Mouse (Mus musculus): ENCODE results near the gene Slc22a3. TPM values are rescaled to one million over a fixed set of nuclear protein-coding genes. Genes with fewer than 3 reads are reported as not detected.

Gene Slc22a3
- polyA plus RNA-seq (2011; ENCODE audit: insufficient read length, low read depth, missing spikeins): not detected in 2 replicates

- no peak within 1 kb of the TSS for H3K27ac ChIP-seq (ENCODE audit: insufficient read depth, low read length)
- H3K4me3 ChIP-seq (ENCODE audit: insufficient read depth, low read length): no peak within 1 kb of the TSS
- TF ChIP-seq CTCF (IDR thresholded peaks at IDR 0.05; ENCODE audit: borderline replicate concordance, insufficient read depth, low read length) (no peak), POLR2A (IDR thresholded peaks at IDR 0.05; ENCODE audit: low read depth, low read length) (no peak)
- H3K4me1 ChIP-seq (ENCODE audit: control insufficient read depth, insufficient read depth, low read length): no peaks in the 10 kb centered on the region
Observed at GRCm38 (mm10) chr17:12507654-12508204, at the start of gene Slc22a3. Slc22a3 (minus strand) TSS chr17:12507704.

DNA sequence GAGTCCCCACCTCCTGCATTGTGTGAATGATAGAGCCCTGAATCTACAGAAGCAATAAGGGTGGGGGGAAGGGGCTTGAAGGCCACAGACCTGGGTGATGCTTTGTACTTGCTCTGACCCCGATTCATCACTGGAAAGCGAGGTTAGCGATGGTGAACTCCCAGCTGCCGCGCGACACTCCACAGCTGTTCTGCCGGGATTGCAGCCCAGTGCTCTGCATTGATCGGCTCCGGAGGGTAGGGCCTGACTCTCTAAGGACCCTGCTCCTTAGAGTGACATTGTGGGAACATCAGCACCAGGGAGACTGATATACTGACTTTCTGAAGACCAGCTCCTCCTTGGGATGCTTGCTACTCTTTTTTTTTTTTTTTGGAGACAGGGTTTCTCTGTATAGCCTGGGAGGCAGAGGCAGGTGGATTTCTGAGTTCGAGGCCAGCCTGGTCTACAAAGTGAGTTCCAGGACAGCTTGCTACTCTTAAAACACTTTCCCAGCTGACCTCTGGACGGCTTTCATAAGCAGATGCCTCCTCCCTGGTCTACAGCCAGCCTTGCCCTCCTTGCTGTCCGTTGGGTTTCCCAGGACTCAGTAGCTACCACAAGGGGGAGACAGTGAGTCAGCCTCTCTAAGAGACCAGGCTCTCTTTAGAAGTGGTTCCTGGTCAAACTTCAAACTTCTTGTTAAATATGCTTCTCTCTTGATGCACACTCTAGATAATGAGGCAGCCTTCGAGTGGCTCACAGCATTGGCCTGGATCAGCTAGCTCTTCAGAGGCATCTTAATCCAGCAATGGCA is 27.0 kb upstream of the Slc22a3 start:
- TF ChIP-seq POLR2A (IDR thresholded peaks at IDR 0.05; ENCODE audit: low read depth, low read length): no peak
- peak; percentile 68; the same call in 1 of the 2 replicates for TF ChIP-seq CTCF (IDR thresholded peaks at IDR 0.05; ENCODE audit: borderline replicate concordance, insufficient read depth, low read length)
- Histone ChIP-seq H3K27ac (ENCODE audit: insufficient read depth, low read length) (no peak overlapping the region), H3K4me3 (ENCODE audit: insufficient read depth, low read length) (no peak overlapping the region), H3K4me1 (ENCODE audit: control insufficient read depth, insufficient read depth, low read length) (no peaks in the 10 kb centered on the region)

DNA sequence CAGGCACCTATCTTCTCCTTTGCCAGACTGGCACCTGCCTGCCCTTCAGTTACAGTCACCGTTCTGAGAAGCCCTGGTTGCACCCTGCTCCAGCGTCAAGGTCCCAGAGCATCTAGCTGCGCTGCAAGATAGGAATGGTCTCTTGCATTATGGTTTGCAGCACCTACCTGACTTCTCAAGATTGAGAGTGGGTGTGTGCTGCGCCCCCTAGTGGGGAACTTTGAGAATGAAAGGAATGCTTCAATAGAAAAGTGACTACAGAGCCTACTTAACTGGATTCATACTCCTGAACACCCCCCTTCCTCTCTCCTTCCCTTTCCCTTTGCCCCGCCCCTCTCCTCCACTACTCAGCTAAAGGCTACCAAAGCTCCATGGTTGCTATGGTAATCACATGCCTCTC is 24.6 kb upstream of the Slc22a3 start:
- TF ChIP-seq POLR2A (IDR thresholded peaks at IDR 0.05; ENCODE audit: low read depth, low read length) (no peak), CTCF (IDR thresholded peaks at IDR 0.05; ENCODE audit: borderline replicate concordance, insufficient read depth, low read length) (0 out of 2 replicates have a peak, but pooled peaks have one; percentile 1)
- no peaks in the 10 kb centered on the region for H3K4me1 ChIP-seq (ENCODE audit: control insufficient read depth, insufficient read depth, low read length)
- no peak overlapping the region for H3K4me3 ChIP-seq (ENCODE audit: insufficient read depth, low read length)
- no peak overlapping the region for H3K27ac ChIP-seq (ENCODE audit: insufficient read depth, low read length)

DNA sequence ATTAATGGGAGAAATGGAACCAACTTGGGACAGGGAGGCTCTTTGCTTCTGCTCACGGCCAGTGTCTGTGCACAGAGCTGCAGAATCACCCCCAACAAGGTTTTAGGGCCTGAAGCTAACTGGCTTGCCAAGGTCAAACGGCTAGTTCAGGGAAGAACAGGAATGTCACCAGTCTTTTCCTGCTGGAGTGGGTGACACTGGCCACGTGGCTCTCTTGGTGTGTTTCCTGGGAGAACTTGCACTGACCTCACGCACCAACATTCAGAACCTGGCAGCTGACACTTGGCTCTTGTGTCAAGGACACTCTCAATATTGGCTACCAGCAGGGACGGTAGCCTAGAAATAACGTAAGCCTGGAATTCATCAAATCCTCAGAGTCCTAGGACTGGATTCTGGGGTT is 22.6 kb upstream of the Slc22a3 start:
- TF ChIP-seq CTCF (IDR thresholded peaks at IDR 0.05; ENCODE audit: borderline replicate concordance, insufficient read depth, low read length) (no peak), POLR2A (IDR thresholded peaks at IDR 0.05; ENCODE audit: low read depth, low read length) (no peak)
- Histone ChIP-seq H3K27ac (ENCODE audit: insufficient read depth, low read length) (no peak overlapping the region), H3K4me1 (ENCODE audit: control insufficient read depth, insufficient read depth, low read length) (no peaks in the 10 kb centered on the region), H3K4me3 (ENCODE audit: insufficient read depth, low read length) (no peak overlapping the region)

- no peak for TF ChIP-seq CTCF (IDR thresholded peaks at IDR 0.05; ENCODE audit: borderline replicate concordance, insufficient read depth, low read length)
- TF ChIP-seq POLR2A (IDR thresholded peaks at IDR 0.05; ENCODE audit: low read depth, low read length): no peak
- Histone ChIP-seq H3K4me3 (ENCODE audit: insufficient read depth, low read length) (no peak overlapping the region), H3K27ac (ENCODE audit: insufficient read depth, low read length) (no peak overlapping the region), H3K4me1 (ENCODE audit: control insufficient read depth, insufficient read depth, low read length) (no peaks in the 10 kb centered on the region)
Observed at GRCm38 (mm10) chr17:12529384-12529985, 22.0 kb upstream of the Slc22a3 start.

- TF ChIP-seq CTCF (IDR thresholded peaks at IDR 0.05; ENCODE audit: borderline replicate concordance, insufficient read depth, low read length) (no peak), POLR2A (IDR thresholded peaks at IDR 0.05; ENCODE audit: low read depth, low read length) (no peak)
- Histone ChIP-seq H3K4me1 (ENCODE audit: control insufficient read depth, insufficient read depth, low read length) (no peaks in the 10 kb centered on the region), H3K4me3 (ENCODE audit: insufficient read depth, low read length) (no peak overlapping the region), H3K27ac (ENCODE audit: insufficient read depth, low read length) (no peak overlapping the region)
Observed at GRCm38 (mm10) chr17:12519089-12519488, 11.6 kb upstream of the Slc22a3 start.

- Histone ChIP-seq H3K27ac (ENCODE audit: insufficient read depth, low read length) (no peak overlapping the region), H3K4me3 (ENCODE audit: insufficient read depth, low read length) (no peak overlapping the region), H3K4me1 (ENCODE audit: control insufficient read depth, insufficient read depth, low read length) (no peaks in the 10 kb centered on the region)
- TF ChIP-seq CTCF (IDR thresholded peaks at IDR 0.05; ENCODE audit: borderline replicate concordance, insufficient read depth, low read length): no peak
- TF ChIP-seq POLR2A (IDR thresholded peaks at IDR 0.05; ENCODE audit: low read depth, low read length): no peak
Observed at GRCm38 (mm10) chr17:12518194-12518593, 10.7 kb upstream of the Slc22a3 start.

GRCm38 (mm10) chr17:12513997-12514396 is 6.5 kb upstream of the Slc22a3 start:
- no peaks in the 10 kb centered on the region for H3K4me1 ChIP-seq (ENCODE audit: control insufficient read depth, insufficient read depth, low read length)
- TF ChIP-seq CTCF (IDR thresholded peaks at IDR 0.05; ENCODE audit: borderline replicate concordance, insufficient read depth, low read length) (no peak), POLR2A (IDR thresholded peaks at IDR 0.05; ENCODE audit: low read depth, low read length) (no peak)
- H3K4me3 ChIP-seq (ENCODE audit: insufficient read depth, low read length): no peak overlapping the region
- H3K27ac ChIP-seq (ENCODE audit: insufficient read depth, low read length): no peak overlapping the region

GRCm38 (mm10) chr17:12513107-12513923 is 5.8 kb upstream of the Slc22a3 start:
- no peak for TF ChIP-seq CTCF (IDR thresholded peaks at IDR 0.05; ENCODE audit: borderline replicate concordance, insufficient read depth, low read length)
- no peak for TF ChIP-seq POLR2A (IDR thresholded peaks at IDR 0.05; ENCODE audit: low read depth, low read length)
- Histone ChIP-seq H3K27ac (ENCODE audit: insufficient read depth, low read length) (no peak overlapping the region), H3K4me1 (ENCODE audit: control insufficient read depth, insufficient read depth, low read length) (no peaks in the 10 kb centered on the region), H3K4me3 (ENCODE audit: insufficient read depth, low read length) (no peak overlapping the region)
